ENCODE assay signal across 11 mouse cellular contexts in the genomic region with DNA sequence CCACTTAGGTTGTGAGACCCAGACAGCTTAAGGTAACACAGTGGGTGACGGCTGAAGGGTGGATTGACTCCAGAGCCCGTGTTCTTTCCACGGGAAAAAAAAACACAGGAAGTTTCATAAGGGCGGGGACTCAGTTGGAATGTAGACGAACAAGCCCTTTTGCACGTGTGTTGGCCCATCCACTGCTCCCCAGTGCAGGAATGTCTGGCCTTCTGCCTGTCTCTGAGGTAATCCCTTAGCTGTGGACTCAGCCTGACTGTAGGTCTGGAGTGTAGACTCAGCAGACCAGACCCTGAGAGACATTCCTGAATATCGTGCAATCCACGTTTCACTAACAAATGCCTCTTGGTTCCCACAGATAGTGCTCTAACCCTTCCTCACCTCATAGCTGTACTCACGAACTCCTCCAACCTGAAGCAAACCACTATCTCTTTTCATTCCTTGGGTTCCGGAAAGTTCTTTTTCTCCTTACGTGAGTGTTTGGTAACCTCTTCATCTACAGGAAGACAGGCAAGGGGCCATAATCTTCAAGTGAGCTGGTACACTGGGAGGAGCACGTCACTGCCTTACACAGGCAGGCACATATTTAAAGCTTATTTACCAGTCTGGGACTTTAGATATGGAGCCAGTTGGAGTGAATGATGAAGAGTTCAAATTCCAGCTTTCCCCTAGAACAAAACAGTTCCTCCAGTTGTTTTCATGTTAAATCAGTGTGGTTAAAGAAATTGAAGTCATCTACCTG.
DNase-seq lines count a peak whose midpoint lies in the region; ATAC-seq lines count a peak whose summit lies in the region.
"Had no signal": no experiment of that assay in that cellular context is flagged by ENCODE, and none has a peak within 500 bp of the region (broad histone marks: within the 10 kb centered on the region; RNA-seq: fewer than 3 reads in every experiment).

No protein-coding gene starts in this region.

- no peaks in the 10 kb centered on the region for H3K9me3 ChIP-seq in kidney, embryonic 14.5 days (ENCODE audit: control insufficient read depth, low read length)
- no peaks in the 10 kb centered on the region for H3K9me3 ChIP-seq in heart, embryonic 15.5 days (replicated peaks)

- no peaks in the 10 kb centered on the region for H3K4me1 ChIP-seq in kidney, embryonic 14.5 days (ENCODE audit: control insufficient read depth, insufficient read depth, low read length)
- H3K4me1 ChIP-seq in heart, embryonic 15.5 days (replicated peaks) = peaks cover 5% of the 10 kb centered on the region; the same call in 1 of the 2 replicates

- ATAC-seq in kidney, embryonic 14.5 days (ENCODE audit: low FRiP score, low TSS enrichment) = no peak
- ATAC-seq in heart, embryonic 15.5 days (replicated peaks; ENCODE audit: insufficient number of reproducible peaks, insufficient read depth, low FRiP score, low read depth) = peak; percentile 83; the same call in 1 of the 2 replicates
- ATAC-seq in megakaryocyte, adult 5-6 weeks (ENCODE audit: poor library complexity, severe bottlenecking) = no peak

- H3K36me3 ChIP-seq in kidney, embryonic 14.5 days (ENCODE audit: control insufficient read depth, insufficient read depth, low read length) = no peaks in the 10 kb centered on the region
- H3K36me3 ChIP-seq in heart, embryonic 15.5 days = no peaks in the 10 kb centered on the region

- no peak overlapping the region for H3K4me3 ChIP-seq in kidney, embryonic 14.5 days (ENCODE audit: low read length)
- H3K4me3 ChIP-seq in heart, embryonic 15.5 days = no peak overlapping the region

- H3K27ac ChIP-seq in kidney, embryonic 14.5 days (ENCODE audit: low read depth, low read length) = no peak overlapping the region
- no peak overlapping the region for H3K27ac ChIP-seq in heart, embryonic 15.5 days

- no peaks in the 10 kb centered on the region for H3K27me3 ChIP-seq in kidney, embryonic 14.5 days (ENCODE audit: control insufficient read depth, insufficient read depth, low read length)
- H3K27me3 ChIP-seq in heart, embryonic 15.5 days = no peaks in the 10 kb centered on the region
- H3K27me3 ChIP-seq: CH12.LX had no signal

- DNase-seq in kidney, adult 11 months = peak; percentile 21
- peak; percentile 20 for DNase-seq in ZHBTc4 (ENCODE audit: low read depth, low spot score)
- DNase-seq in lung, postnatal 10 days = peak; percentile 66
- DNase-seq in layer of hippocampus, adult 18-20 months (ENCODE audit: low spot score in 2 of 2) = no peak
- no peak for DNase-seq in left cerebral cortex, adult 9 months (ENCODE audit: low spot score in 2 of 2)
- DNase-seq: adrenal gland, adult 2 months; kidney, adult 9 months had no signal

- no peak overlapping the region for H3K4me2 ChIP-seq in kidney, embryonic 14.5 days (replicated peaks; ENCODE audit: low read depth, low read length)
- no peak overlapping the region for H3K4me2 ChIP-seq in heart, embryonic 15.5 days

- WGBS in kidney, embryonic 14.5 days = 72% methylated on average over 12 of the region's 12 CpGs
- WGBS in heart, embryonic 15.5 days = 36% methylated on average over 12 of the region's 12 CpGs

- H3K9ac ChIP-seq in kidney, embryonic 14.5 days (ENCODE audit: low read depth, low read length) = no peak overlapping the region
- H3K9ac ChIP-seq in heart, embryonic 15.5 days = no peak overlapping the region

Comparison
In these comparisons a context has a peak if more than half of its experiments do, and no peak if none do; other contexts are left out.
1. DNase-seq: peak in kidney, adult 11 months (single experiment), ZHBTc4 (single experiment) and lung, postnatal 10 days (single experiment); none in layer of hippocampus, adult 18-20 months (0 of 2) and left cerebral cortex, adult 9 months (0 of 2).